Mouse (Mus musculus) midbrain, embryonic 16.5 days (tissue): Measurements from ENCODE around the gene Gpr152. TPM values are rescaled to one million over a fixed set of nuclear protein-coding genes. Genes with fewer than 3 reads are reported as not detected.

Experiments
- ATAC-seq: fragments of 200-750 bp; cut with Nextera tagmentation; 2 replicates; pipeline ENCODE4 v1.8.0; 2017; ENCODE audit warnings: moderate TSS enrichment
- H3K27ac ChIP-seq: fragments of 300-500 bp; sonication (generic); 2 replicates; pipeline ENCODE4 v1.5.1; 2014; ENCODE audit warnings: mild to moderate bottlenecking, low read length, mixed read lengths
- H3K27me3 ChIP-seq: fragments of 300-500 bp; sonication (generic); 2 replicates; pipeline ENCODE4 v1.6.1; 2014; ENCODE audit warnings: low read depth, low read length, mixed read lengths; ENCODE audit not compliant: control insufficient read depth, insufficient read depth
- H3K36me3 ChIP-seq: fragments of 300-500 bp; sonication (generic); 2 replicates; pipeline ENCODE4 v1.6.1; 2014; ENCODE audit warnings: mild to moderate bottlenecking, low read length, moderate library complexity, mixed read lengths; ENCODE audit not compliant: control insufficient read depth, insufficient read depth
- H3K4me1 ChIP-seq: fragments of 300-500 bp; sonication (generic); 2 replicates; pipeline ENCODE4 v1.6.1; 2014; ENCODE audit warnings: mild to moderate bottlenecking, low read length, mixed read lengths; ENCODE audit not compliant: control insufficient read depth, insufficient read depth
- H3K4me2 ChIP-seq: fragments of 300-500 bp; sonication (generic); 2 replicates; pipeline ENCODE4 v1.6.1; 2014; ENCODE audit warnings: mild to moderate bottlenecking, low read length, mixed read lengths
- H3K4me3 ChIP-seq: fragments of 300-500 bp; sonication (generic); 2 replicates; pipeline ENCODE4 v1.5.1; 2014; ENCODE audit warnings: low read depth, mild to moderate bottlenecking, low read length, moderate library complexity, mixed read lengths
- H3K9ac ChIP-seq: fragments of 300-500 bp; sonication (generic); 2 replicates; pipeline ENCODE4 v1.6.1; 2014; ENCODE audit warnings: low read depth, low read length, mixed read lengths
- H3K9me3 ChIP-seq: fragments of 300-500 bp; sonication (generic); replicated peaks from 2 replicates; pipeline ENCODE4 v1.6.1; 2014; ENCODE audit warnings: mild to moderate bottlenecking, low read length, mixed read lengths; ENCODE audit not compliant: control insufficient read depth, poor library complexity, severe bottlenecking
- WGBS: fragments of 180-500 bp; shearing (Covaris S2); extraction: QIAGEN DNeasy Blood & Tissue Kit; methylation state at CpG from one replicate; pipeline ENCODE4 v1.1.7; 2014; 5-methylcytosine and 5-hydroxymethylcytosine counted together
- polyA plus RNA-seq: library from polyadenylated mRNA; unstranded; fragments of >200 nt; fragmentation: Nextera tagmentation; extraction: Ambion mirVana; gene quantifications from 2 replicates; pipeline ENCODE4 v1.2.1, GENCODE M21; 2015

The Gpr152 gene
- polyA plus RNA-seq, 1 experiment from 2014 or later: 0.09 TPM

- Histone ChIP-seq H3K36me3 (peaks cover 2% of the 10 kb centered on the region; the same call in 1 of the 2 replicates), H3K4me1 (peaks cover 15% of the 10 kb centered on the region), H3K4me2 (no peak overlapping the region), H3K9ac (no peak overlapping the region), H3K9me3 (no peaks in the 10 kb centered on the region), H3K4me3 (no peak overlapping the region), H3K27ac (no peak overlapping the region), H3K27me3 (no peaks in the 10 kb centered on the region)
- ATAC-seq: no peak
- WGBS: 94% methylated on average over 17 of the region's 17 CpGs
These were observed 10.3 kb downstream of the Gpr152 start for GRCm38 (mm10) chr19:4149764-4150461.

- 87% methylated on average over 22 of the region's 22 CpGs for WGBS
- Histone ChIP-seq H3K4me3 (no peak overlapping the region), H3K9ac (no peak overlapping the region), H3K4me1 (peaks cover 15% of the 10 kb centered on the region), H3K4me2 (no peak overlapping the region), H3K9me3 (no peaks in the 10 kb centered on the region), H3K27me3 (no peaks in the 10 kb centered on the region), H3K36me3 (peaks cover 2% of the 10 kb centered on the region; the same call in 1 of the 2 replicates), H3K27ac (no peak overlapping the region)
- no peak for ATAC-seq
These were observed 11.2 kb downstream of the Gpr152 start for GRCm38 (mm10) chr19:4150567-4151487.

DNA sequence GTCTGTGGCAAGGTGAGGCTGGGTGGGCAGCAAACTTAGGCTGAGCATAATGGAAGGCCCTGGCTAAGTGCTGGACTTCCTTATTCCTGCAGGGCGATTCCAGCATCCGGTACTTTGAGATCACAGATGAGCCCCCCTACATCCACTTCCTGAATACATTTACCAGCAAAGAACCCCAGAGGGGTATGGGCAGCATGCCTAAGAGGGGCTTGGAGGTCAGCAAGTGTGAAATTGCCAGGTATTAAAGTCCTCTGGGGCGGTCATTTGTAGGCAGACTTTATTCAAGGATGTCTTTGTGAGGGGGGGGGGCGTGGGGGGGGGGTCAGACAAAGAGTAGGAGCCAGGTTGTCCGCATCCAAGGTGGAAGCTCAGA is 11.9 kb downstream of the Gpr152 start:
- no peaks in the 10 kb centered on the region for H3K9me3 ChIP-seq
- peaks cover 15% of the 10 kb centered on the region for H3K4me1 ChIP-seq
- no peak overlapping the region for H3K27ac ChIP-seq
- no peaks in the 10 kb centered on the region for H3K27me3 ChIP-seq
- H3K9ac ChIP-seq: no peak overlapping the region
- ATAC-seq: no peak
- no peak overlapping the region for H3K4me2 ChIP-seq
- H3K36me3 ChIP-seq: peaks cover 8% of the 10 kb centered on the region; the same call in 1 of the 2 replicates
- no peak overlapping the region for H3K4me3 ChIP-seq
- 81% methylated on average over 5 of the region's 5 CpGs for WGBS

GRCm38 (mm10) chr19:4151898-4152297 is 12.3 kb downstream of the Gpr152 start:
- ATAC-seq: no peak
- no peaks in the 10 kb centered on the region for H3K27me3 ChIP-seq
- 92% methylated on average over 5 of the region's 5 CpGs for WGBS

DNA sequence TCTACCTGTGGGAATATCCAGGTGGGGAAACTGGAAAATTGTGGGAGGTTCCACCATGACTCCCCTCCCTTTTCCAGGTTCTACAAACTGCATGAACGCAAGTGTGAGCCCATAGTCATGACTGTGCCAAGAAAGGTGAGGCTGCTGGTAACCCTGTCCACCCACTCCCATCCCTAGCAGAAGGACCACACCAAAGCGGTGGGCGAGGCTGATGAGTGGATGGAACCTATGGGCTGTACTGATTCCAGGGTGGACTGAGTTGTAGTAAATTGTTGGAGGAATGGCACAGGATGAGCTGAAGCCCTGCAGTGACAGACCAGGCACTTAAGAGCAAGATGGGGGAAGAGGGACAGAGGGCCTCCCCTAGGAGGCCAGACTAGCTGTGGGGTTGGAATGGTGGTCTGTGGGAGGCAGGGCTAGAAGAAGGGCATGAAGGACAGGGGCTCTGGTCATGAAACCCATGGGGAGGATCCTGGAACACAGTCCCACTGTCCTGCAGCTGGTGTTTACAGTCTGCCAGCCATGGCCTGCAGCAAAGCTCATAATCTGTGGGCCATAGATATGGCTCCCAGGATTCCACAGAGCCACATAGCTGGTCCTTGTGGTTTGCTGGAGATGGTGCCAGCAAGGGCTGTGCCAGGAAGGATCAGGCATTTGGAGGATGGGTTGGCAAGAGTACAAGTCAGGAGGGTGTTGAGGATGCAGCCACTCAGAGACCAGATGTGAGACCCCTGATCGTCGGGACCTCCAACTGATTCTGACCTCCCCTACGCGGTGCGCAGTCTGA is 13.1 kb downstream of the Gpr152 start:
- ATAC-seq: no peak
- H3K27me3 ChIP-seq: no peaks in the 10 kb centered on the region
- no peak overlapping the region for H3K4me2 ChIP-seq
- 93% methylated on average over 8 of the region's 8 CpGs for WGBS
- H3K9me3 ChIP-seq: no peaks in the 10 kb centered on the region
- no peak overlapping the region for H3K9ac ChIP-seq
- H3K4me3 ChIP-seq: no peak overlapping the region
- H3K36me3 ChIP-seq: peaks cover 16% of the 10 kb centered on the region; the same call in 1 of the 2 replicates
- H3K27ac ChIP-seq: no peak overlapping the region
- peaks cover 15% of the 10 kb centered on the region for H3K4me1 ChIP-seq

More at GRCm38 (mm10) chr19:4151898-4152297, 12.3 kb downstream of the Gpr152 start:
- H3K4me2 ChIP-seq: no peak overlapping the region
- H3K36me3 ChIP-seq: peaks cover 12% of the 10 kb centered on the region; the same call in 1 of the 2 replicates
- H3K27ac ChIP-seq: no peak overlapping the region
- H3K9ac ChIP-seq: no peak overlapping the region
- no peaks in the 10 kb centered on the region for H3K9me3 ChIP-seq
- H3K4me1 ChIP-seq: peaks cover 15% of the 10 kb centered on the region
- H3K4me3 ChIP-seq: no peak overlapping the region

DNA sequence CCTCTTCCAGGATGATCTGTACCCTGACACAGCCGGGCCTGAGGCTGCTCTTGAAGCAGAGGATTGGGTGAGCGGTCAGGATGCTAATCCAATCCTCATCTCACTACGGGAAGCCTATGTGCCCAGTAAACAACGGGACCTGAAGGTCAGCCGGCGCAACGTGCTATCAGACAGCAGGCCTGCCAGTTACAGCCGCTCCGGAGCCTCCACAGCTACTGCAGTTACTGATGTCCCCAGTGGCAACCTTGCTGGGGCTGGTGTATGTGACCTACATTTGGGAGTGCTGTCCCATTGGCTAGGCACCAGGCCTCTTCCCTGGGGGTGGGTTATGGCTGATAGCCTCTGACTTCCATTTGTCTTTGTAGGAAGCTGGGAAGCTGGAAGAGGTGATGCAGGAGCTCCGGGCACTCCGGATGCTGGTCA is 13.7 kb downstream of the Gpr152 start, which contains the start of gene Ptprcap:
Gene Ptprcap, plus strand, starts transcription at position 373 of the 423 bp plus-strand sequence.
- WGBS: 74% methylated on average over 11 of the region's 11 CpGs
- no peak within 1 kb of the TSS for H3K27ac ChIP-seq
- no peaks in the 10 kb centered on the region for H3K9me3 ChIP-seq
- no peak within 1 kb of the TSS for H3K4me3 ChIP-seq
- H3K36me3 ChIP-seq: peaks cover 18% of the 10 kb centered on the region; the same call in 1 of the 2 replicates
- no peaks in the 10 kb centered on the region for H3K27me3 ChIP-seq
- peaks cover 10% of the 10 kb centered on the region for H3K4me1 ChIP-seq
- H3K4me2 ChIP-seq: no peak within 1 kb of the TSS
- no peak within 1 kb of the TSS for H3K9ac ChIP-seq
- ATAC-seq: no peak

GRCm38 (mm10) chr19:4154437-4155222 is 15.0 kb downstream of the Gpr152 start:
- Histone ChIP-seq H3K36me3 (peaks cover 32% of the 10 kb centered on the region), H3K4me3 (no peak overlapping the region), H3K9ac (no peak overlapping the region), H3K4me1 (peaks cover 2% of the 10 kb centered on the region), H3K27ac (no peak overlapping the region), H3K9me3 (no peaks in the 10 kb centered on the region), H3K4me2 (no peak overlapping the region), H3K27me3 (no peaks in the 10 kb centered on the region)
- 83% methylated on average over 13 of the region's 13 CpGs for WGBS
- no peak for ATAC-seq
